Mouse (Mus musculus) adrenal gland, postnatal 36 days (tissue): Measurements from ENCODE around the gene Fdps. TPM values are rescaled to one million over a fixed set of nuclear protein-coding genes. Genes with fewer than 3 reads are reported as not detected.
"Not testable (repeated sequence)": the region's sequence is repeated elsewhere in the genome, so short reads cannot be mapped to it uniquely, and the experiment has no call there.

Experiments
- DNase-seq, 2 experiments: peaks; one replicate each; pipeline ENCODE4 v3.0.0; 2021; ENCODE audit warnings: mixed read lengths in 1 of 2
- total RNA-seq, 2 experiments: library from RNA; stranded (reverse); gene quantifications; 2 replicates each; pipeline ENCODE4 v1.2.3; 2021

The Fdps gene
- total RNA-seq, 2 experiments from 2014 or later, result 353 to 497 TPM

GRCm38 (mm10) chr3:89102495-89103290, 934 bp upstream of the Fdps start:
- no peak for DNase-seq

GRCm38 (mm10) chr3:89101459-89101811, 324 bp downstream of the Fdps start:
- DNase-seq, result no peak

- DNase-seq, result no peak
These were observed 948 bp downstream of the Fdps start, which contains the start of gene Gm43738 for GRCm38 (mm10) chr3:89100811-89101210. Gene Gm43738, minus strand, starts transcription at chr3:89101099.

- DNase-seq, result no peak
These were observed 7.7 kb downstream of the Fdps start for GRCm38 (mm10) chr3:89094021-89094420.

- peak; percentile 93 to 94 for DNase-seq
These were observed 8.6 kb downstream of the Fdps start, which contains the start of gene Rusc1 for GRCm38 (mm10) chr3:89093175-89093574. Gene Rusc1, minus strand, starts transcription at chr3:89093311.

GRCm38 (mm10) chr3:89092509-89093090, 9.2 kb downstream of the Fdps start:
- no peak for DNase-seq

GRCm38 (mm10) chr3:89091811-89092508, 9.8 kb downstream of the Fdps start:
- DNase-seq, result no peak

- DNase-seq, result peak; percentile 91 to 92
These were observed 10.8 kb downstream of the Fdps start for GRCm38 (mm10) chr3:89090694-89091655.

- peak; percentile 91 to 94 for DNase-seq
These were observed 11.7 kb downstream of the Fdps start for GRCm38 (mm10) chr3:89089882-89090591.

GRCm38 (mm10) chr3:89088974-89089373, 12.8 kb downstream of the Fdps start:
- no peak for DNase-seq

GRCm38 (mm10) chr3:89087338-89088110, 14.2 kb downstream of the Fdps start:
- peak; percentile 82 to 88 for DNase-seq

- DNase-seq, result no peak
These were observed 17.0 kb downstream of the Fdps start for GRCm38 (mm10) chr3:89084654-89085190.

GRCm38 (mm10) chr3:89084133-89084532, 17.6 kb downstream of the Fdps start:
- DNase-seq, result no peak

GRCm38 (mm10) chr3:89082287-89082686, 19.5 kb downstream of the Fdps start:
- not testable (repeated sequence) for DNase-seq

GRCm38 (mm10) chr3:89077383-89077782, 24.4 kb downstream of the Fdps start:
- DNase-seq, result no peak

- no peak for DNase-seq
These were observed 34.5 kb downstream of the Fdps start for GRCm38 (mm10) chr3:89067265-89067664.

GRCm38 (mm10) chr3:89061696-89062095, 40.1 kb downstream of the Fdps start:
- peak; percentile 9 to 11 for DNase-seq

- DNase-seq, result peak; percentile 23 to 33
These were observed 43.0 kb downstream of the Fdps start for GRCm38 (mm10) chr3:89058783-89059182.

- DNase-seq, result no peak
These were observed 43.4 kb downstream of the Fdps start for GRCm38 (mm10) chr3:89058361-89058760.
